Mouse (Mus musculus): ENCODE measurements around the gene Slc2a9. TPM values are rescaled to one million over a fixed set of nuclear protein-coding genes. Genes with fewer than 3 reads are reported as not detected.

Gene Slc2a9
- polyA plus RNA-seq, 1 experiment from 2014 or later, result 0.23 TPM

DNA sequence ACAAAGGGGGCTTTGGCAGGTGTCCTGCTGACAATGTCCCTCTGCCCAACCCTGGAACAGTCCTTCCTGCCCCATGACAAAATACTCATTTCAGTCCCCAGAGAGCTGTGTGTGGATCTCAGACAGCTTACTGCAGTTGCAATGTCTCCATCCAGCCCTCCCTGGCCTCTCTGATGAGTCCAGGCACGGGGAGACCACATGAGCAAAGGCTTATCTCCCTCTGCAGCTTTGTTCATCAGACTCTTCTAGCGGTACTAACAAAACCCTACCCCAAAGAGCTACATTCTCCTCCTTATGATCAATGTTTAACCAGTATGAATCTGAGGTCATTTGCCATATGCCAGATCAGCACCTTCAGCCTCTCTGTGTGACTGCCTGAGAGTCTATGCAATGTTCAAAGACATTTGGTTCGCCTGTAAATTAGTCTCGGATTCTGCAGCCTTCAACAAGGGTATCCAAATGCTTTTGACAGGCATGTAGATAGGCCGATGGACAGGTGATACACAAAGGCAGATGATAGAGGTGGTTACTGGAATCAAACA lies 36.3 kb downstream of the Slc2a9 start:
- H3K9me3 ChIP-seq (replicated peaks; ENCODE audit: control insufficient read depth, low read length, poor library complexity, severe bottlenecking), result no peaks in the 10 kb centered on the region
- ATAC-seq, result no peak
- WGBS, result 78% methylated on average over 5 of the region's 5 CpGs
- no peaks in the 10 kb centered on the region for H3K4me1 ChIP-seq (ENCODE audit: control insufficient read depth, insufficient read depth, low read length)
- H3K4me3 ChIP-seq (ENCODE audit: low read depth, low read length), result no peak overlapping the region
- no peak overlapping the region for H3K9ac ChIP-seq (ENCODE audit: low read depth, low read length)
- no peaks in the 10 kb centered on the region for H3K36me3 ChIP-seq (ENCODE audit: control insufficient read depth, insufficient read depth, low read length)
- no peaks in the 10 kb centered on the region for H3K27me3 ChIP-seq (ENCODE audit: control insufficient read depth, insufficient read depth, low read depth, low read length)
- H3K27ac ChIP-seq (ENCODE audit: low read length), result no peak overlapping the region
- H3K4me2 ChIP-seq (ENCODE audit: low read length), result no peak overlapping the region

DNA sequence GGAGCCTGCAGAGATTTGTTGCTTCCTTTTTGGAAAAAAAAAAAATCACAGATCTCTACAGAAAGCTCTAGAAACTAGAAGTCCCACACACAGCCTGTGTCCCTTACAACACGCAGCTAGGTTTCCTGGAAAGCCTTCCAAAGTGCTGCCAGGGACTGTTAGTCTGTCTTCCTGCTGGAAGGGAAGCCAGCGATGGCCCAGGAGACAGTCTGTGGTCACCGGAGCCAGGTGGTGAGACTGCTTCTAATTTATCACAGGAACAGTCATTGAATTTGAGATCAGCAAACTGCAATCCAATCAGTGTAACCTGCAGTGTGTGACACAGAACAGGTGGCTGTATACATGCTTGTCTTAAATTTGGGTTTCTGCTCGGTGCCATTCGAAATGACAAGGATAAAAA lies 41.7 kb downstream of the Slc2a9 start:
- Histone ChIP-seq H3K36me3 (ENCODE audit: control insufficient read depth, insufficient read depth, low read length) (no peaks in the 10 kb centered on the region), H3K4me1 (ENCODE audit: control insufficient read depth, insufficient read depth, low read length) (no peaks in the 10 kb centered on the region), H3K4me3 (ENCODE audit: low read depth, low read length) (no peak overlapping the region), H3K27ac (ENCODE audit: low read length) (no peak overlapping the region), H3K4me2 (ENCODE audit: low read length) (no peak overlapping the region), H3K9ac (ENCODE audit: low read depth, low read length) (no peak overlapping the region), H3K27me3 (ENCODE audit: control insufficient read depth, insufficient read depth, low read depth, low read length) (no peaks in the 10 kb centered on the region), H3K9me3 (replicated peaks; ENCODE audit: control insufficient read depth, low read length, poor library complexity, severe bottlenecking) (no peaks in the 10 kb centered on the region)
- WGBS, result 88% methylated on average over 5 of the region's 5 CpGs
- ATAC-seq, result no peak

DNA sequence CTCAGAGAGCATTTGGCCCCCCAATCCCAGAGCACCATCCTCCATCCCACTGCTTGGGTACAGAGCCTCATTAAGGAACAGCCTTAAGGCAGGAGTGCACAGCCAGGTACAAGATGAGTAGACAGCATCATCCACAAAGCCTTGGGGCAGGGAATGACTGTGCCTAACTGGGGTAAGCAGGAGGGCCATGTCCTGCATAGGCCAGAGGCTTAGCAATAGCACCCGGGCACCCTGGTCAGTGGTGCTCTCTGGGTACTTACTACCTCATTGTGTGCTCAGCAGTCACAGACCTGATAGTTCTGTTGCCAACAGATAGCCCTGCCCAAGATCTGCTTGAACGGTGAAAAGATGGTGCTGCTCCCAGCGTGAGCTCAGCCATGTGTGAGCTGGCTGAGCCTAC lies 52.0 kb downstream of the Slc2a9 start:
- no peak for ATAC-seq
- Histone ChIP-seq H3K36me3 (ENCODE audit: control insufficient read depth, insufficient read depth, low read length) (no peaks in the 10 kb centered on the region), H3K27ac (ENCODE audit: low read length) (no peak overlapping the region), H3K27me3 (ENCODE audit: control insufficient read depth, insufficient read depth, low read depth, low read length) (no peaks in the 10 kb centered on the region), H3K9me3 (replicated peaks; ENCODE audit: control insufficient read depth, low read length, poor library complexity, severe bottlenecking) (no peaks in the 10 kb centered on the region), H3K4me3 (ENCODE audit: low read depth, low read length) (no peak overlapping the region), H3K9ac (ENCODE audit: low read depth, low read length) (no peak overlapping the region), H3K4me1 (ENCODE audit: control insufficient read depth, insufficient read depth, low read length) (no peaks in the 10 kb centered on the region), H3K4me2 (ENCODE audit: low read length) (no peak overlapping the region)
- WGBS, result 87% methylated on average over 3 of the region's 3 CpGs

GRCm38 (mm10) chr5:38449607-38450006 lies 53.3 kb downstream of the Slc2a9 start:
- no peak for ATAC-seq

GRCm38 (mm10) chr5:38448121-38448520 lies 54.8 kb downstream of the Slc2a9 start:
- Histone ChIP-seq H3K9ac (ENCODE audit: low read depth, low read length) (no peak overlapping the region), H3K9me3 (replicated peaks; ENCODE audit: control insufficient read depth, low read length, poor library complexity, severe bottlenecking) (no peaks in the 10 kb centered on the region), H3K27me3 (ENCODE audit: control insufficient read depth, insufficient read depth, low read depth, low read length) (no peaks in the 10 kb centered on the region), H3K4me3 (ENCODE audit: low read depth, low read length) (no peak overlapping the region), H3K36me3 (ENCODE audit: control insufficient read depth, insufficient read depth, low read length) (no peaks in the 10 kb centered on the region), H3K27ac (ENCODE audit: low read length) (no peak overlapping the region), H3K4me2 (ENCODE audit: low read length) (no peak overlapping the region), H3K4me1 (ENCODE audit: control insufficient read depth, insufficient read depth, low read length) (no peaks in the 10 kb centered on the region)
- 90% methylated on average over 3 of the region's 3 CpGs for WGBS
- ATAC-seq, result no peak

More at GRCm38 (mm10) chr5:38449607-38450006, 53.3 kb downstream of the Slc2a9 start:
- no peak overlapping the region for H3K4me2 ChIP-seq (ENCODE audit: low read length)
- no peak overlapping the region for H3K4me3 ChIP-seq (ENCODE audit: low read depth, low read length)
- H3K27me3 ChIP-seq (ENCODE audit: control insufficient read depth, insufficient read depth, low read depth, low read length), result no peaks in the 10 kb centered on the region
- no peaks in the 10 kb centered on the region for H3K4me1 ChIP-seq (ENCODE audit: control insufficient read depth, insufficient read depth, low read length)
- 93% methylated on average over 8 of the region's 8 CpGs for WGBS
- H3K36me3 ChIP-seq (ENCODE audit: control insufficient read depth, insufficient read depth, low read length), result no peaks in the 10 kb centered on the region
- H3K9me3 ChIP-seq (replicated peaks; ENCODE audit: control insufficient read depth, low read length, poor library complexity, severe bottlenecking), result no peaks in the 10 kb centered on the region
- no peak overlapping the region for H3K9ac ChIP-seq (ENCODE audit: low read depth, low read length)
- H3K27ac ChIP-seq (ENCODE audit: low read length), result no peak overlapping the region

GRCm38 (mm10) chr5:38446316-38446975 lies 56.5 kb downstream of the Slc2a9 start:
- Histone ChIP-seq H3K27ac (ENCODE audit: low read length) (peak overlapping the region; percentile 23; the same call in 1 of the 2 replicates), H3K27me3 (ENCODE audit: control insufficient read depth, insufficient read depth, low read depth, low read length) (no peaks in the 10 kb centered on the region)
- ATAC-seq, result no peak; the same call in 1 of the 2 replicates

DNA sequence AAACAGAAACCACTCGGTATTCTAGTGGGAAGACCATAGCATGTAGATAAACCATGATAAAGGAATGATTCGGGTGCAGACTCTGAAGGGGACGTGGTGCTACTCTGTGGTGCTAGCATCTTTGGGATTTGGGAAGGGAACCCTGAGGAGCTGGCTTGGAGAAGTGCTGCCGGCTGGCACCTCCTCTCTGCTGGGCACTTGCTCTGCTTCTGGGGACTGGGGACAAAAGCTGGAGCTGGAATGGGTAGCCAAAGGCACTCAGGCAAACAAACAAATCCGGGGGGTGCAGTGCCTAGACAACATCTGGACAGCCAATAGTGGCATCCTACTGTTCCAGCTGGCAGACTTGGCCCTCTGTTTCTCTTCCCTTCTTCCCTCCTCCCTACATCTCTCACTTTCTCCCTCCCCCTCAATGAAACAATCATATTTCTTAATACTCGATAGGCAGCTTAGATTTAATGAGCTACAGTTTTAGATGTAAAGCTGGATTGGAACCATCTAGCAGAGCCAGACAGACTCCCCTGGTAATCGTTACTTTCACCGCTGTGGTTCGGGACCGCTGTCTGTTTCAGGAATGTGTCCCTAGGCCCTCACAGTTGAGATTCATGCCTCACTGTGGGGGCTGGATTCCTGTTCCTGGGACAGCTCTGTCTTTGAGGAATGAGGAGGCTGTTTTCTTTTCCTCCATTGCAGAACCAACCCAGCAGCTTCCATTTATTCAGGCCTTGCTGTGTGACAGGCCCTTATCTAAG lies 61.7 kb downstream of the Slc2a9 start:
- H3K36me3 ChIP-seq (ENCODE audit: control insufficient read depth, insufficient read depth, low read length), result no peaks in the 10 kb centered on the region
- no peak overlapping the region for H3K27ac ChIP-seq (ENCODE audit: low read length)
- H3K4me1 ChIP-seq (ENCODE audit: control insufficient read depth, insufficient read depth, low read length), result no peaks in the 10 kb centered on the region
- H3K27me3 ChIP-seq (ENCODE audit: control insufficient read depth, insufficient read depth, low read depth, low read length), result no peaks in the 10 kb centered on the region
- no peak overlapping the region for H3K4me2 ChIP-seq (ENCODE audit: low read length)
- no peaks in the 10 kb centered on the region for H3K9me3 ChIP-seq (replicated peaks; ENCODE audit: control insufficient read depth, low read length, poor library complexity, severe bottlenecking)
- no peak overlapping the region for H3K9ac ChIP-seq (ENCODE audit: low read depth, low read length)
- WGBS, result 74% methylated on average over 10 of the region's 10 CpGs
- no peak for ATAC-seq
- no peak overlapping the region for H3K4me3 ChIP-seq (ENCODE audit: low read depth, low read length)

More at GRCm38 (mm10) chr5:38446316-38446975, 56.5 kb downstream of the Slc2a9 start:
- no peaks in the 10 kb centered on the region for H3K9me3 ChIP-seq (replicated peaks; ENCODE audit: control insufficient read depth, low read length, poor library complexity, severe bottlenecking)
- H3K9ac ChIP-seq (ENCODE audit: low read depth, low read length), result no peak overlapping the region
- H3K4me3 ChIP-seq (ENCODE audit: low read depth, low read length), result no peak overlapping the region
- H3K36me3 ChIP-seq (ENCODE audit: control insufficient read depth, insufficient read depth, low read length), result no peaks in the 10 kb centered on the region
- no peak overlapping the region for H3K4me2 ChIP-seq (ENCODE audit: low read length)
- 63% methylated on average over 14 of the region's 14 CpGs for WGBS
- H3K4me1 ChIP-seq (ENCODE audit: control insufficient read depth, insufficient read depth, low read length), result no peaks in the 10 kb centered on the region

- H3K4me3 ChIP-seq (ENCODE audit: low read depth, low read length), result no peak overlapping the region
- no peak overlapping the region for H3K27ac ChIP-seq (ENCODE audit: low read length)
- no peaks in the 10 kb centered on the region for H3K9me3 ChIP-seq (replicated peaks; ENCODE audit: control insufficient read depth, low read length, poor library complexity, severe bottlenecking)
- H3K27me3 ChIP-seq (ENCODE audit: control insufficient read depth, insufficient read depth, low read depth, low read length), result no peaks in the 10 kb centered on the region
- no peak for ATAC-seq
- no peaks in the 10 kb centered on the region for H3K36me3 ChIP-seq (ENCODE audit: control insufficient read depth, insufficient read depth, low read length)
- no peaks in the 10 kb centered on the region for H3K4me1 ChIP-seq (ENCODE audit: control insufficient read depth, insufficient read depth, low read length)
- no peak overlapping the region for H3K9ac ChIP-seq (ENCODE audit: low read depth, low read length)
- WGBS, result 83% methylated on average over 9 of the region's 9 CpGs
- H3K4me2 ChIP-seq (ENCODE audit: low read length), result no peak overlapping the region
Measured at GRCm38 (mm10) chr5:38440252-38441005, 62.5 kb downstream of the Slc2a9 start.

Data from midbrain, embryonic 16.5 days (tissue).